Mouse (Mus musculus) lung, adult 2 months (tissue): Measurements from ENCODE around the gene Ackr1.

Experiments
- CTCF ChIP-seq: fragments of 200-500 bp; IDR thresholded peaks from 2 replicates; pipeline ENCODE4 v1.5.1; 2011; ENCODE audit warnings: mild to moderate bottlenecking, low read length, control low read depth; ENCODE audit not compliant: insufficient read depth
- POLR2A ChIP-seq: fragments of 200-500 bp; IDR thresholded peaks from 2 replicates; pipeline ENCODE4 v1.6.1; 2011; ENCODE audit warnings: low read depth, mild to moderate bottlenecking, control low read depth, low read length, borderline replicate concordance; ENCODE audit errors: extremely low read depth

- TF ChIP-seq CTCF = no peak
- TF ChIP-seq POLR2A = no peak
Measured at GRCm38 (mm10) chr1:173321593-173322248, 11.8 kb downstream of the Ackr1 start.
